Mouse (Mus musculus): ENCODE data around the gene Stmn1.

Stmn1 gene

DNA sequence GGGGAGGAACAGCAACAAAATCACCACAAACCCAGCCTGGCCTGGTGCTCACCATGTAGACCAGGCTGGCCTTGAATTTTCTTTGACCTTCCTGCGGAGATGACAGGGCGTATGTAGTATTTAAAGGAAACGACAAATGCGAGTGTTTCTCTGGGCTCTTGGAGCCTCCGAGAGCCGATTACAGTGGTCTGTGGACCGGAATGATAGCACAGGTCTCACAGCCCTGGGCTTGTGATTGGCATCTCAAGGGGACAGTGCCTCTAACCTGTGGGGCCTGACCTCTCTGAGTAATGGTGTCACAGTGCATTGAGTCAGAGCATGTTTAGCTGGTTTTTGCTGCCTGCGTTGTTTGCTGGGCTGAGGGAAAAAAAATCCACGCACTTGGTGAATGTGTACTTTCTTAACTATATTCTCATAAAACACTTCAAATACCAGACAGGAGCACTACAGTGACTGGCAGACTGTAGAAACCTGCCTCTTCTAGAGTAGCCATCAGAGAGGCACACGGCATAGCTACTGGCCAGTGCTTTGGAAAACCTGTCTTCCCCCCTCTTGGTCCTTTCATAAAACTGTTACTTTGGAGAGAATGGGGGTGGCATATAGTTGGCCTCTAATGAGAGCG is 46.3 kb downstream of the Stmn1 start:
- no peak for DNase-seq (ENCODE audit: low spot score)

DNA sequence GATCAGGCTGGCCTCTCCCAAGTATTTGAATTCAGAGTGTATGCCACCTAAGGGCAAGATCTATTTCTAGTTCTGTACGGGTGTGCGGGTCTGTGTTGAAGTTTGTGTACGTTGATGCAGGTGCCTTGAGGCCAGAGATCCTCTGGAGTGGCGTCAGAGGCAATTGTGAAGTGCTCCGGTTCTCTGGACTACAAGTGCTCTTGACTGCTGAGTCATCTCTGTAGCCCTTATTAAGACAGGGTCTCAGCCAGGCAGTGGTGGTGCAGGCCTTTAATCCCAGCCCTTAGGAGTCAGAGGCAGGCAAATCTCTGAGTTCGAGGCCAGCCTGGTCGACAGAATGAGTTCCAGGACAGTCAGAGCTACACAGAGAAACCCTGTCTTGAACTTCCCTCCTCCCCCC is 47.5 kb downstream of the Stmn1 start:
- DNase-seq (ENCODE audit: low spot score), result no peak

DNA sequence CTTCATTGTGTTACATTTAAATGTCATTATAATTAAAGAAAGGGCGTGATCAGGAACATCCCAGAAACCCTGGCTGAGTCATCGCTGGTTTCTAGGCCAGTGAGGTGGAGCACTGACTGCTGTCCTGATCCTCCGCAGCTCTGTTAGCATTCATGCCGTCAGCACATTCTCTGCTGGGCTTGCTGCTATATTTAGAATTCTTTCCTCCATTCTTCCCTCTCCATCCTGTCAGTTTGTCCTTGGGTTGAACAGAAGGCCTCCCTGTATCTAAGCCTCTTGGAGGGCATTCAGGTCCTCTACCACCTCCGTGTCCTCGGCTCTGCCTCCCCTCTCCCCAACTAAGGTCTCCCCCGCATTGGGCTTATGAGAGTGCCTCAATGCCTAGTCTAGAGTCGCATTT is 48.9 kb downstream of the Stmn1 start:
- no peak for DNase-seq (ENCODE audit: low spot score)

DNA sequence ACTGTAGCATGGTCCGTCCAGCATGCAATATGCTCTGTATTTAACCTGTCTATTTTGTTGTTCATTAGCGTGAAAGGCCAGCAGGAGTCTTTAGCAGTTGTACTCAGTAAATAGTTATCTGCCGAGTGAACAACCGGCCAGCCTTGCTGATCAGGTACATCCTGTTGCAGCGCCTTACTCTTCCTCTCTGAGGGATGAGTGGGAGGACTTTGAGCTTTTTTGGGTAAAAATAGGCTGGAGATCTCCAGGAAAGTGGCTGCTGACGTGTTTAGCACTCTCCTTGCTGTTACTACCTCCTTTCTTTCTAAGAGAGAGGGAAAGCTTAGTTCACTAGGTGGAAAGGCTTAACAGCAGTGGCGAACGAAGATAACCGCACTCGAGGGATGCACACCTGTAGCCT is 49.6 kb downstream of the Stmn1 start:
- DNase-seq (ENCODE audit: low spot score), result no peak

DNA sequence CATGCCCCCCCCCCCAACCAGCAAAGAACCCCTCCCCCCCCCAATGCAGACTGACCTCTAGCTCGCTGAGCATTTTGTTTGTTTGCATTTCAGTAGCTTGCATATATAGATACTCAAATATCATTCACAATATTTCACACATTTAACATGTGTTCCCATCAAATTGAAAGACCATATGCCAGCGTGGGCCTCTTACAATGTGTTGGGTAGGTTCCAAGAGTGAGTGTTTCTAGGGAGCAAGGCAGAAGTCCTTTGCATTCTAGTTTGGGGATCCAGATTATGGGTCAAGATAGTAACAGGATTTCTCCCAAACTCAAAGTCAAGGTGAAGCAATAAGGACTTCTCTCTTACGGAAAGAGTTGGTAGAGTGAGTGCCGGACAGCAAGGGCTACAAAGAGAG is 50.4 kb downstream of the Stmn1 start:
- no peak for DNase-seq (ENCODE audit: low spot score)

DNA sequence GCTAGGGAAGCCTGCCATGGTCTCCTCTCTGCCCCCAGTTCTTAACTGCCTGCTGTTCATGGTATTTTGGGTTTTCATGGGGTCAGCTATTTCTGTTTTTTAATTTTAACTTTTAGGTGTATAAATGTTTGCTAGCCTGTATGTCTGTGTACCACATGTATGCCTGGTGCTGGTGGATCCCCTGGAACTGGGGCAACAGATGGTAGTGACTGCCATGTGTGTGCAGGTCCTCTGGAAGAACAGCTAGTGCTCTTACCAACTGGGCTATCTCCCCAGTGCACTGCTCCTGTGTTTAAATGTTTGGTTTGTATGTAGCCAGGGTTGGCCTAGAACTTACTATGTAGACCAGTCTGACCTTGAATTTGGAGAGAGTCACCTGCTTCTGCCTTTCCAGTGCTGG is 51.2 kb downstream of the Stmn1 start:
- DNase-seq (ENCODE audit: low spot score), result no peak

Data from adipocyte (in vitro differentiated cells).